Mouse (Mus musculus) CD8-positive naive resting alpha-beta T cell, adult 2 months (primary cell): ENCODE measurements around the gene Itpr2.

Experiments
- DNase-seq, 2 experiments: peaks; one replicate each; pipeline ENCODE4 v3.0.0; 2022; ENCODE audit warnings: low read depth in 2 of 2, low spot score in 2 of 2

The Itpr2 gene

DNA sequence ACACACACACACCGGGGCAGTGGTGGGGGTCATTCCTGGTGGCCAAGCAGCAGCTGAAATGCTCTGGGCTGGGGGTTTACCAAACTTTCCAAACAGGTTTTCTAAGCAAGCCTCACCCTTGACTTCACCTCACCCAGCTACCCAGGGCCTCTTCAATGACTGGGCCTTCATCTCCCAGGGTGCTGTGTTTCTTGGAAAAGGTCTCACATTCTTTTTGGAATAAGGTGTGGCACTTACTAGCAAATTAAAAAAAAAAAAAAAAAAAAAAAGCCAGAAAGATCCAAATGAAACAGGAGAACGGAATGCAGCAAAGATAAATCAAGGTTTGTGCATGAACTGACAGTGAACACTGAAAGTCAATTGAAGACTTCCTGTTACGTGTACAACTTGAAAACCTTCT is 77.2 kb downstream of the Itpr2 start:
- no peak for DNase-seq

DNA sequence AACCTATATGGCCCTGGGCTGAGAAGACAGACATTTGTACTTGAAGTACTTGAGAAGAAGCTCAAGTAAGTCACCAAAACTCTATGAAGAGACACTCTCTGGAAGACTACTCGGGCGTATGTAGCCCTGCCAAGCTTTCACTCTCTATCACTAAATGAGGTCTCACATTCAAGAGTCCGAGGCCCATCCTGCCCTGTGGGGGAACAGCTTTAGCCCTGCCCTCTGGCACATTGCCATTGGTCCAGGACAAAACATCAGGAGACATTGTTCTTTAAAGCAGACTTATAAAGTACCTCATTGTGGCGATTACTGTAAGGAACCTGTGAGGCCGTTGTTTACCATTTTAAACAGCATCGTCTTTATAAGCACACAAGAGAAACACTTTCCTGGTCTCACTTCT is 77.7 kb downstream of the Itpr2 start:
- DNase-seq = no peak

DNA sequence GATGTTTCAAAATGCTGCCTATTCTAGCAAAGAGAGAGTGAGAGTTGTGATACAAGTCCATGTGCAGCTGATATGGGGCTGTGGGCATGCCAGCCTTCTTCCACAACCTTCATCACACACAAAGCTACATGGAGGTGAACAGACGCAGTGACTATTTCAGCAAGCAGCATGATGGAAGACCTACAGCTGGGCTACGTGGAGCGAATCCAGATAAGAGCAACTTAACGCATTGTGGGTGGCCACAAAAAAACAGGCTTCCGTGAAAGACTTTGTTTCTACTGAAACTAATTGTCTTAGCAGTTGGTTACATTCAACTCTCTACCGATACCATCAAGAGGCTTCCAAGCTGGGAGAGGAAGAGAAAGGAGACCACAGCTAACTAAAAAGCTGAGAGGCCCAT is 81.3 kb downstream of the Itpr2 start:
- DNase-seq = no peak

DNA sequence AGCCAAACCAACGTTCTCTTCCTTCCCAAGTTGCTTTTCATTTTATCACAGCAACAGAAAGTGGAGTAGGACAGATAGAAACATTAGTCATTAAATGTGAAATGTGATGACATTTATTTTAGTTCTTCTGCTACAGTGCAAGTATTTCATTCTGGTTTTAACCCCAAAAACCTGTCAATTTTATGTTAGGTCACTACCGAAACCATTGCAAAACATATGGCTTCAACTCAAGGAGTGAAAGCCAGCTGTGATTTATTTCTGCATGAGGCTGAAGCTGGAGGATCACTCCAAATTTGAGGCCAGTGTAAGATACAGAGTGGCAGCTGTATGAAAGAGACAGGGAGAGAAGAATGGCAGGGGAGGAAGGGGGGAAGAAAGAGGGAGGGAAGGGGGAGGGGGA is 85.6 kb downstream of the Itpr2 start:
- DNase-seq = no peak

DNA sequence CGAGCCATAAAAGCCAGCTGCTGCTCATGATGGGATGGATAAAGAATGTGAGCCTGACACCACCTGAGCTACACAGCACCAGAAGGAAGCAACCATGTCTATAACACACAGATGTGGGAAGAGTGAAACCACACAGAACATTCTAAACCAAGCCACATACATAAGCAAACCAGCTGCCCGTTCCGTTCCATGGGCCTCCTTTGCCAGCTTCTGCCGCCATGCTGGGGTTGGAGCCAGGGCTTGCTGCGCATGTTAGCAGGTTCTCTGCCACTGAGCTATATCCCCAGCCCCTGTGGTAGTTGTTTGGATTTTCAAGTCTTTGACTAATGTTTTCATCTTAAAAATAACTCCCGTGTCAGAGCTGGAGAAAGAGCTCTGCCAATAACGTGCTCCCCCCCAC is 87.9 kb downstream of the Itpr2 start:
- no peak for DNase-seq

DNA sequence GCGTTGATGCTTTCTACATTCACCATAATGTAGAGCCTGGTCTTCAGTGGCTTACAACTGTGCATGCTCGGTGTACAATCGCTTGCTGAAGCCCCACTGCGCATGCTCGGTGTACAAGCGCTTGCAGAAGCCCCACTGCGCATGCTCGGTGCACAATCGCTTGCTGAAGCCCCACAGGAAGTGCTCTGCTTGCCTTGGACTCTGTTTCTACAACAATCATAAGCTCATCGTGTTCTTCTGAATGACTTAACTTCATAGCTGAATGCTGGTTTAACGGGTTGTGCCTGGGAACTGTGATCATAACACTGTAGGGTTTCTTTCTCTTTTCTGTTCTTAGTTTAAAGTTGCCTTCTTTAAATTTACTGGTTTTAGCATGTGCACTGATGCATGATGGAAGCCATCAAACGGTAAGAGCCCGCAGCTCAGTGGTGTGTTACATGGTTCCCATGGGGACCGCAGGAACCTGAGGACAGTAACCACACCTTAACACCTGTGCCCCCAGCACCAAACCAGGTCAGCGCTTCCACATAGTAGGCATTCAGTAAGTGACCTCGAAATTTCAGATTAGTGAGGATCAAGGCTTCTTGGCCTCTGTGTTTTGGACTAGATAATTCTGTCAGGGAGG is 90.5 kb downstream of the Itpr2 start:
- no peak for DNase-seq

DNA sequence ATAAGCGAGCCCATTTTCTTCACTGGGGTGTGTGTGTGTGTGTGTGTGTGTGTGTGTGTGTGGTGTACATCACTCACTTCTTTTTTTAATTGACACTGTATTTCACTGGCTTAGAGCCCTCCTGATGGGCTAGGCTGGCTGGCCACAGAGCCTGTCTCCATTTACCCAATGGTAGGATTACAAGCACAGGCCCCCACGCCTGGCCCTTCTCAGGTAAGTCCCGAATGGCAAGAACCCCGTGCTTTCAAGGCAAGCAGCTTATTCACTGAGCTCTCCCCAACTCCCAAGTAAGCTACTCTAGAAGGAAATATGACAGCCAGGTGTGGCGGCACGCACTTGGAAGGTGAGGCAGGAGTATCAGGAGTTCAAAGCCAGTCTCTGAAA is 91.6 kb downstream of the Itpr2 start:
- DNase-seq = no peak

DNA sequence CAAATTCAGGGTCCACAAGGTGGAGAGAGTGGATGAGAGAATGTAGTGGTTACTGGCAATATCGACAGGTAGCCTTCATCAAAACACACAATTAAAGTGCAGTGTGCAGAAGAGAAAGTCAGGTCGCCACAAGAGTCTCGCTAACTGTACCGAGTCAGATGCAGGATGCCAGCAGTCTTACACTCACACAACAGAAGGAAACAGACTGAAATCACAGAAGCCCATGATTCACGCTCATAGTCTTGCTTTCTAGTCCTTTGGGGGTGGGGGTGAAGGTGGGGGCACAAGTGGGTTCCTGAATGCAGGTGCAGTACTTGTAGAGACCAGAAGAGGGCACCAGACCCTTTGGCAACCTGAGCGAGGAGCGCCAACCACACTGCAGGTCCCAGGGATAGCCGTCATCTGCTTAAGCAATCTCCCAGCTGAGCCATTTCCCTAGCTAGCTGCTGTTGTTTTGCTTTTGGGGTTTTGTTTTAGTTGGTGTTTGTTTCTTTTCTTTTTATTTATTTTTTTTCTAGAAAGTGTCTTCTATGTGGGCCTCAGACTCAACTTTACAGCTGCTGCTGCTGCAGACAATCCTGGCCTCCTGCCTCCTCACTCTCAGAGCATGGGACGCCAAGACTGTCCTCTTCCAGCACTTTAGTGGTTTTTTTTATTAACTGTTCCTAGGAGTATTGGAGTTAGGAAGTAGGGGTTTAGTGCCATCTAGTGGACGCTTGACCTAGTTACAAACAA is 92.2 kb downstream of the Itpr2 start:
- DNase-seq = peak; percentile 67 to 79

DNA sequence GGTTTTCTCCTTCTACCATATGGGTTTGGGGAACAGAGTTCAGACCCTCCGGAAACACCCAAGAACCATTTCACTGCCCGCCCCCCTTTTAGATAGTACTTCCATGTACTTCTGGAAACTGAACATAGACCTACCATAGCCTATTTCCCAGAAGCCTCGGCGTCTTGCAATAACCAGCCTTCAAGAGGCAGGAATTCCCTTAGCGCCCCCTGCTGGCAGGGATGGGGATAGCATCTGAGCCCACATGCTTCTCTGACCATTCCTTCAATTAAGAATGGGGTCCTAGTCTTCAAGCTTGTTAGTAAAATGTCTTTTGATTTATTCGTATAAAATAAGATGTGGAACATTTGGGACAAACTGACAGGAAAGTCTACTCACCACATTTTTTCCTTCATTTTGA is 96.6 kb downstream of the Itpr2 start:
- DNase-seq = peak; percentile 39 to 42

DNA sequence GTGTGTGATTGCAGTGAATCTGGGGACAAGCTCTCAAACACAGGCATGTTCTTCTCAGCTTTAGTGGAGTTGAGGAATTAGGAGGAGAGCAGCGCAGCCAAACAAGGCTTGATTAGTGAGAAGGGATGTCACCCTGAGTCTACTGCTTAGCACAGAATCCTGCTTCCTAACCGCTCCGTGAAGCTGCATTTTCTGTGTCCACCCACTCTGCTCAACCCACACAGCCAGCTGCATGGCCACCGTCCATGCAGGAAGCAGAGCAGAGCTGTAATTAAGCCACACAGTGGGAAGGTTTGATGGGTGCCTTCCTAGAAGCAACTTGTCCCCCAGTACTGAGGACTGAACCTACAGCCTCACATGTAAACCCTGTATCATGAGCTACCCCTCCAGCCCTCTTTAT is 97.1 kb downstream of the Itpr2 start:
- DNase-seq = no peak

DNA sequence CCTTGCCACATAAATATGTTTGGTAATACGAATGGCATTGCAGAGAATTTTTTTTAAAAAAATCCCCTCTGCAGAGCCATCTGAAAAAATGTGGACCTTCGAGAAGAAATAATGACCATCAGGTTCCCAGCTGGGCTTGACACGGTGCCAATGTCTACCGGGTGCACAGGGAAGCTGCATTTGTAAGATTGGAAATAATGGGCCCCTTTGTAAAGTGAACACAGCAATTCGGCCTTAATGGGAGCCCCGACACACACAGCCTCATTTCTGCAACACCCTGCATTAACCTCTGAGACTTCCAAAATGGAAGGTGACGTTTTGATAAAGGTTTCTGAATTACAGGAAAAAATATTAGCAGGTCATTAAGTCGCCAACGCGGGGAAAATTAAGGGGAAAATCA is 97.9 kb downstream of the Itpr2 start:
- DNase-seq = no peak

DNA sequence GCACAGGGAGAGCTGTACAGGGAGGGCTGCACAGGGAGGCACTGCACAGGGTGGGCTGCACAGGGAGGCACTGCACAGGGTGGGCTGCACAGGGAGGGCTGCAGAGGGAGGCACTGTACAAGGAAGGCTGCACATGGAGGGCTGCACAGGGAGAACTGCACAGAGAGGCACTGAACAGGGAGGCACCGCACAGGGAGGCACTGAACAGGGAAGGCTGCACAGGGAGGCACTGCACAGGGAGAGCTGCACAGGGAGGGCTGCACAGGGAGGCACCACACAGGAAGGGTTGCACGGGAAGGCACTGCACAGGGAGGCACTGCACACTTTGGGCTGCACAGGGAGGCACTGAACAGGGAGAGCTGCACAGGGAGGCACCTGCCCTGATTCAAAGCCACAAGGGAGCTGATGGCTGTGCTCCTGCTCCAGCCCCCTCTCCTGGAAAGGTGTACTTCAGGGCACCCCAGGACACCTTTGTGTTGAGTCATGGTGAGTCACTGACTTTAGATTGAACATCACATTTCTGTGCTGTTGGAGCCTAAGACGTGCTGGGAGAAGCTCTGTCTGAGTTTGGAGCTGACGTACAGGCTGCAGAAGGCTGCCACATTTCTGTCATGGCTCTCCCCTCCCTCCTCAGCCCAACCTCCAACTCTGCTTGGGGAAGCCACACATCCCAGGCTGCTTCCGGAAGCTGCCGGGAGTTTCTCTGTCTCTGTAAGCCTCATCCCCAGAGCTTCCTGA is 98.9 kb downstream of the Itpr2 start:
- DNase-seq = no peak

DNA sequence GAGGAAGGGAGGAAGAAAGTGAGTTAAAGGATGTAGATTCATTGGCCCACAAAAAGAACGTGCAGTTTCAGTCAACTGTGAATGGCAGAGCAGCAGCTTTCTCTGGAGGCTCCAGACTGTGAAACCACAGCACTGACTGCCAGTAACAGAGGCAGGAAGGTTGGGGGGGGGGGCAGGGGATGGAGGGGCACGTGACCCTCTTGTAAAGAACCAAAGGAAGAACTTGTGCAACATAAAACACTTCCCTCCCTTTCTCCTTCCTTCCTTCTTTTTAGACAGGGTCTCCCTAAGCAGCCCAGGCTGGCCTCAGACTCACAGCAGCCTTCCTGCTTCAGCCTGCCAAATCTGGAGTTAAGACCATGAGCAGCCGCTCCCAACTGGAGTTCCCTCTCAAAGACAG is 104.2 kb downstream of the Itpr2 start:
- no peak for DNase-seq

DNA sequence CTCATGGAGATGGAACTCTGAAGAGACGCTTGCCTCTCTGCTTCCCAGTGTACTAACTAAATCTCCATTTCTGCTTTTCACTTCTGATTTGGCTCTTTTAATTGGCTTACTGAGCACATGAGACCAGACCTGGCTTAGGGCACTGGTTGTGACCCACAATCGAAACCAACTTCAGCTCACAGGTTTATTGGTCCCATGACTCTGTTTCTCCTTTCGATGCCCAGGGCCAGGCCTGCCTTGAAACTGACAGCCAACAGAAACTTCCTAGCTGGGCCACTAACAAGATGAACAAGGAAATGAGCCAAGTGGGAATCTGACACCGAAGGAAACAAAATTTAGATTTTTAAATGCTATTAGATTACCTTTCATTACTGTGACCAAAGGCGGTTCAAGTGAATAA is 105.8 kb downstream of the Itpr2 start:
- DNase-seq = no peak

DNA sequence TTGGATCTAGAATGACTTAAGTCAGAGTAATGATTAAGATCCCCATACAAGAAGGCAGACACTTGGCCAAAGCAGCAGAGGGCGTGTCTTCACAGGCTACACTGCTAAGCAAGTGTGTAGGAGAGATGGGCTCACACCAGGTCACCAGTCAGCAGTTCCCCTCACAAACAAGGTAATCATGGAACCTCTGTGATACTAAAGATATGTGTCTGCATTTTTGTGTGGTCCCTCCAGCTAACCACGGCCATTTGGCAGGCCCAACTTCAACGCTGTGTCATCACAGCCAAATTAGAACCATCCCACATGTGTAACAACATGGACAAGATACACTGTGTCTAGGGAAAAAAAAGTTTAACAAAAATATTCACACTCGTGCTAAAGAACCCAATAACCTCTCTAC is 106.4 kb downstream of the Itpr2 start:
- no peak for DNase-seq

DNA sequence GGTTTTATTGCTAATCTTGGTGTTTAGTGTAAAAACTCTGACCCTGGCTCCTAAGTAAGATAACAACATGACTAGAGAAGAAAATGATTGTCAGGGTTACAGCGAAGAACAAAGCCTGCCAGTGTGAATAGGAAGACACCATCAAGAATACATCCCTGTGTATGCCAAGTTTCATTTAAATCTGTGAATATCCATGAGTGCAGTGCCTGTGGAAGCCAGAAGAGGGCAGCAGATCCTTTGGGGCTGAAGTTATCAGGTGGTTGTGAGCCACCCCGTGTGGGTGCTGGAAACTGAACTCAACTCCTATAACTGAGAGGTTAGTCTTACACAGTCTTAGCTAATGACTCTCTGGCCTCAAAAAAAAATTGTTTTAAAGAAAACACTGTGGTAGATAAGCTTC is 109.8 kb downstream of the Itpr2 start:
- no peak for DNase-seq

DNA sequence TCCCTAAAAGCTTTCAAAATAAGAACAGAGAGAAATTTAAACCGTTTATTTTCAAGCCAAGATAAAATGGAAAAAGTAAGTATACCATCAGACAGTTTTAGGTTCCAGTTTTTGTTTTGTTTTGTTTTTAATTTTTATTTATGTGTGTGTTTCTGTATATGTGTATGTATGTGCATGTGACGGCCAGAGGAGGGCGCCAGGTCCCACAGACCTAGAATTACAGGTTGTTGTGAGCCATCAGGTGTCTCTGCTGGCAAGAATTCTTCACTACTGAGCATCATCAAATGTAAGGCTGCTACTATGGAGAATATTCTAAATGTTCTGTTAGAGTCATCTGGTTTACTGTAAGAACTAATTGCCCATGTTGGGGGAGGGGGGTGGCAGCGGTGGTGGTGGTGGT is 111.9 kb downstream of the Itpr2 start:
- DNase-seq = no peak

DNA sequence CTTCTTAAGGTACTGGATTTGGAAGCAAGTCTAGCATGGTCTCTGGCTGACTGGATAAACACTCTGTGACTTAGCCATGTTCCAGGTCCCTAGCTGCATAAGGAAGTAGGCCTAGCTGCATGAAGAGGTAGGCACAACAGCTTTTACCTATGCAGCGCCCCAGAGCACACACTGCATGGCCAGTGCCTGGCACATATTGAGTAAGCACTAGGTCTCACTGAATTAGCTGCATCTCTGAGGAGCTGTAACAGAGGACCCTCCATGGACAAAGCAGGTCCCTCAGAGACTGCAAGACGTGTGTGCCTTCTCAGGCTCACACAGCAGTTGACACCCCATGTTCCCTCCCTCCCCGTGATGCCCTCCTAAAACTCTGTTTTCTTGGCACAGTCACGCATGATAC is 114.0 kb downstream of the Itpr2 start:
- DNase-seq = no peak

DNA sequence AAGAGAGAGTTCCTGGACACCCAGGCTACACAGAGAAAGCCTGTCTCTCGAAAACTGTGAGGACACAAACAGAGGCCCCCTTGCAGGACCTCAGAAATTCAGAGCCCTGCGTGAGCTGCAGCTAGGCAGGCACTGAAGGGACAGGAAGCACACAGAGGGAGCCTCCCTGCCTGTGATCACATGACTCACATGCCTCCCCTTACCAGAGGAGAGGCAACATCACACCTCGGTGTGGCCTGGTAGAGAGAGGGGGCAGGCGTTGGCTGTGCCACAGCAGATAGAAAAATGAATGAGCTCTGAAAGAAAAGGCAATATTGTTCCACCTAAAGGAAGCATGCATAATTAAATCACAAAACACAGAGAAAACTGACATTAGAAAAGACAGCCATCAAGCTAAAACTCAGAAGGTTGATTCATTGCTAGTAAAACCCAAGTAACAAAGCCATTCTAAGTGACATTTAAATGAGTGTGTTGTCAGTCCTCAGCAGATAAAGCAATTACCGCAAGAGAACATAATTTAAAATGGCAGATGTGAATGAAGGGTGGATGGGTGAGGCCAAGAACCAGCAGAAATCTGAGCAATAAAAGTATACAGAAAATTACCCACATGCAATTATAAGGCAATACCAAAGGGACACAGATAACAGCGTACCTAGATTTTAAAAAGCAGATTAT is 114.8 kb downstream of the Itpr2 start:
- DNase-seq = no peak

DNA sequence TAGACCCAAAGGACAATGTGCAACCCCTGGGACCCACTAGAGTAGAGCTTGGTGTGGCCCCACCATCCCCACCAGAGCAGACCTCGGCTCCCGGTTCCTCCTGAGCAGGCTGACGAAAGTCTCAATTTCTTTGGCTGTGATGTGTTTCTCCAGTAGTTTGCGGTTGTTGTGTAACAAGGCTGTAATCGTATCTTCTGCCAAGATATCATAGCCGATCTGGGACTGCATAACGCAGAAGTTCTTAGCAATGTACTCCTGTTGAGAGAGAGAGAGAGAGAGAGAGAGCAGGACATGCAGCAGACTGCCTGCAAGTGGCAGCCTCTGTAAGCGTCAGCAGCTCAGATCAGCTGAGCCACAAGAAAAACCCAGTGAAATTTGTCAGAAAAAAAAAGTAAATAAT is 122.8 kb downstream of the Itpr2 start:
- no peak for DNase-seq

DNA sequence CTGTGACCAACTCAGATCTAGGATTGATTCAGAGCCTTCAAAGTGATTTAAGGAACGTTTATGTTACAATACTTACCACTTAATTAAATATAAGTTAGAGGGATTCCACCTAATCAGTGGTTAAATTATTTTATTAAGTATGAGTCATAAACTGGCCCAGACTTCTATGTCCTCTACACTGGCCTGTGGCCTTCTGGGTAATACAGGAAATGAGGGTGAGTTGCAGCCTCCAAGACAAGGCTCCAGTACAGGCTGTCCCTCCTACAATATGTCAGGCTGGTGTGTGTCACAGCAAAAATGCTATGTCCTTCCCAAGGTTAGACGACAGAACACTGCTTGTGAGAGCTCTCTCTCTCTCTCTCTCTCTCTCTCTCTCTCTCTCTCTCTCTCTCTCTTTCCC is 130.5 kb downstream of the Itpr2 start:
- no peak for DNase-seq

DNA sequence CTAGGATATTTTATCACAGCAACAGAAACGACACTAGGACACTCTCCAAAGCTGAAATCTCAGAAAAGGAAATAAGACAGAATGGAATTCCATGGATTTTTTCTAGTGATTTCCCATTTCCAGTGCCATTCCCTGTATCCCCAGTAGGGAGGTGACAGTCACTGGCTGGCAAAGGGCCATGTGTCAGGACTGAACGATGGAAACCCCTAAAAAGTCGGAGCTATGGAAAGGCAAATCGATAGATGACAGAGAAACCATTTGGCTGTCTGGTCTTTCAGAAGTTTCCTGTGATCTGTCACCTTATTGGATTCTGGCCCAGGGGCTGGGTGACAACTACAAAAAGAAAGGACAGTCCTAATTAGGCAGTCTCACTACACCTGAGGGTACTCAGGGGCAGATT is 135.8 kb downstream of the Itpr2 start:
- no peak for DNase-seq
